Mouse (Mus musculus): Measurements from ENCODE around the gene Kbtbd12. TPM values are rescaled to one million over a fixed set of nuclear protein-coding genes. Genes with fewer than 3 reads are reported as not detected.

Gene Kbtbd12
- polyA plus RNA-seq, 1 experiment from 2014 or later = 39.1 TPM

DNA sequence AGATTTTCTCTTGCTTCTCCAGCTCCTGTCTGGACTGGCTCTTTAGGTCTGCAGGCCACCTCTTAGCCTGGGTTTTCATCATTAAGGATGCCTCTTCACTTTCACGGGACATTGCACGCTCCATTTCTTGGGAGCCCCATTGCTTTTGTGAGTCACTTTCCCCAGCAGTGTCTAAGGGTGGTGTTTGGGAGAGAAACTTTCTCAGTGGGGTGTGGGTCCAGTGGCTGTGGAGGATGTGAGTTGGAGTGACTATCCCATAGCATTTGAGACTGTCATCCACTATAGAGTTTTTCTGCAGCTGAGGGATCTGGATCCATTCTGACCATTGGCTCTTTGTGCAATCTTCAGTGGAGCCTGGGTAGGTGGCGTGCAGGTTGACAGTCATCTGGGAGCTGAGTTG is 114.3 kb downstream of the Kbtbd12 start:
- H3K27ac ChIP-seq (ENCODE audit: low read length) = no peak overlapping the region
- H3K9me3 ChIP-seq (replicated peaks; ENCODE audit: control insufficient read depth, low read length) = no peaks in the 10 kb centered on the region
- ATAC-seq (replicated peaks; ENCODE audit: extremely low read depth, insufficient read depth, low FRiP score) = no peak
- peaks cover 6% of the 10 kb centered on the region; the same call in 1 of the 2 replicates for H3K4me1 ChIP-seq (ENCODE audit: control insufficient read depth, insufficient read depth, low read length)
- H3K4me2 ChIP-seq (ENCODE audit: low read depth, low read length) = no peak overlapping the region
- H3K9ac ChIP-seq (ENCODE audit: low read length) = no peak overlapping the region
- WGBS = 83% methylated on average over 3 of the region's 3 CpGs
- H3K36me3 ChIP-seq (ENCODE audit: control insufficient read depth, insufficient read depth) = no peaks in the 10 kb centered on the region
- no peak overlapping the region for H3K4me3 ChIP-seq (ENCODE audit: low read length)
- H3K27me3 ChIP-seq (ENCODE audit: control insufficient read depth, insufficient read depth, low read length) = no peaks in the 10 kb centered on the region

DNA sequence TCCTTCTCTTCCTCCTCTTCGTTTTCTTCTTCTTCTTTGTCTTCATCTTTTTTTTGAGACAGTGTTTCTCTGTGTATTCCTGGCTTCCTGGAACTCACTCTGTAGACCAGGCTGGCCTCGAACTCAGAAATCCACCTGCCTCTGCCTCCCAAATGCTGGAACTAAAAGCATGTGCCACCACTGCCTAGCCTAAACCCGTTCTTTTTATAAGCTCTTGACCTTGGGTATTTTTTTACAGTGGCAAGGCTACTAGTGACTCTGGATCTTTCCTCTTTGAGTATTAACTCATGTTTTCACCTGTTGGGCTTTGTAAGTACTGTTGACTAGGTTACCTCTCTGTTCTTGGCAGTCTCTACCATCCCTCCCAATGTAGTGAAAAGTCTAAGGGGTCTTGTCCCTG is 114.7 kb downstream of the Kbtbd12 start:
- no peak for ATAC-seq (replicated peaks; ENCODE audit: extremely low read depth, insufficient read depth, low FRiP score)
- 56% methylated on average over 3 of the region's 3 CpGs for WGBS
- H3K27me3 ChIP-seq (ENCODE audit: control insufficient read depth, insufficient read depth, low read length) = no peaks in the 10 kb centered on the region
- H3K9me3 ChIP-seq (replicated peaks; ENCODE audit: control insufficient read depth, low read length) = no peaks in the 10 kb centered on the region
- H3K4me3 ChIP-seq (ENCODE audit: low read length) = no peak overlapping the region
- no peak overlapping the region for H3K27ac ChIP-seq (ENCODE audit: low read length)
- peaks cover 6% of the 10 kb centered on the region; the same call in 1 of the 2 replicates for H3K4me1 ChIP-seq (ENCODE audit: control insufficient read depth, insufficient read depth, low read length)
- no peak overlapping the region for H3K4me2 ChIP-seq (ENCODE audit: low read depth, low read length)
- H3K36me3 ChIP-seq (ENCODE audit: control insufficient read depth, insufficient read depth) = no peaks in the 10 kb centered on the region
- no peak overlapping the region for H3K9ac ChIP-seq (ENCODE audit: low read length)

DNA sequence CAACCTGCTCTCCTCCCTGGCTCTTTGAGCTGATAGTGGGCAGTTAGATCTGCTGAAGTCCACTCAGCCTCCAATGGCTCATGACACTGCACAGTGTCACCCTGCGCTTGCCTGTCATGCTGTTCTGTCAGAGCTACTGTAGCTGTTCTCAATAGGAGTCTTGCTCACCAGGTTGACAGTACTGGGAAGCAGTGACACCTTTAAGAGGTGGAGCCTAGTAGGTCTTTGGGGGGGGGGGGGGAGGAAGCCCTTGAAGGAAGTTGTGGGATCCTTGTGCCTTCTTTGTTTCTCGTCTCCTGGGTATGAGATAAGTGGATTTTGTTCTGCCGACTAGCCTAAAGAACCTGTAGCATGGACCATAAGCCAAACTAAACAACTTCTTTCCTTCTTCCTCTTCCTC is 115.1 kb downstream of the Kbtbd12 start:
- no peak overlapping the region for H3K27ac ChIP-seq (ENCODE audit: low read length)
- H3K4me2 ChIP-seq (ENCODE audit: low read depth, low read length) = no peak overlapping the region
- H3K36me3 ChIP-seq (ENCODE audit: control insufficient read depth, insufficient read depth) = no peaks in the 10 kb centered on the region
- no peak overlapping the region for H3K9ac ChIP-seq (ENCODE audit: low read length)
- 35% methylated on average over 3 of the region's 3 CpGs for WGBS
- no peak overlapping the region for H3K4me3 ChIP-seq (ENCODE audit: low read length)
- ATAC-seq (replicated peaks; ENCODE audit: extremely low read depth, insufficient read depth, low FRiP score) = no peak
- H3K4me1 ChIP-seq (ENCODE audit: control insufficient read depth, insufficient read depth, low read length) = peaks cover 6% of the 10 kb centered on the region
- H3K9me3 ChIP-seq (replicated peaks; ENCODE audit: control insufficient read depth, low read length) = no peaks in the 10 kb centered on the region
- no peaks in the 10 kb centered on the region for H3K27me3 ChIP-seq (ENCODE audit: control insufficient read depth, insufficient read depth, low read length)

DNA sequence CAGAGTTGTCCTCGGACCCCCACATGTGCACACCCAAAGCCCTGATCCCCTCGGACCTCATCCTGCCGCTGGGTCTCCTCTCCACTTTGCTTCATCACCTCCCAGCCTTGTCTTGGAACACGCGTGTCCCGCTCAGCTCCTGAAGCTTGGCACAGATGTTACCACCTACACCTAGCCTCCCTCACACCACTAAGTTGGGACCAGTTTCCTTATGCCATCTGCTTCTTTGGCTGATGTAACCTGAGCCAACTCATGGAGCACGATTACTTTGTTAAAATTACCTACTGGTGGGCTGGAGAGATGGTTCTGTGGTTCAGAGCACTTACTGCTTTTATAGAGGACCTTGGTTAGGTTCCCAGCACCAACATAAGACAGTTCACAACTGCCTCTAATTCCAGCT is 115.9 kb downstream of the Kbtbd12 start:
- no peaks in the 10 kb centered on the region for H3K36me3 ChIP-seq (ENCODE audit: control insufficient read depth, insufficient read depth)
- no peaks in the 10 kb centered on the region for H3K27me3 ChIP-seq (ENCODE audit: control insufficient read depth, insufficient read depth, low read length)
- H3K4me1 ChIP-seq (ENCODE audit: control insufficient read depth, insufficient read depth, low read length) = peaks cover 14% of the 10 kb centered on the region
- no peaks in the 10 kb centered on the region for H3K9me3 ChIP-seq (replicated peaks; ENCODE audit: control insufficient read depth, low read length)
- H3K27ac ChIP-seq (ENCODE audit: low read length) = no peak overlapping the region
- WGBS = 85% methylated on average over 7 of the region's 7 CpGs
- no peak for ATAC-seq (replicated peaks; ENCODE audit: extremely low read depth, insufficient read depth, low FRiP score)
- H3K4me2 ChIP-seq (ENCODE audit: low read depth, low read length) = no peak overlapping the region
- no peak overlapping the region for H3K9ac ChIP-seq (ENCODE audit: low read length)
- H3K4me3 ChIP-seq (ENCODE audit: low read length) = no peak overlapping the region

- peak; percentile 96 for ATAC-seq (replicated peaks; ENCODE audit: extremely low read depth, insufficient read depth, low FRiP score)
- peak within 1 kb of the TSS; percentile 86 for H3K27ac ChIP-seq (ENCODE audit: low read length)
- no peaks in the 10 kb centered on the region for H3K27me3 ChIP-seq (ENCODE audit: control insufficient read depth, insufficient read depth, low read length)
- WGBS = under 1% methylated on average over 80 of the region's 80 CpGs
- H3K4me1 ChIP-seq (ENCODE audit: control insufficient read depth, insufficient read depth, low read length) = peaks cover 40% of the 10 kb centered on the region
- peak within 1 kb of the TSS; percentile 89 for H3K4me2 ChIP-seq (ENCODE audit: low read depth, low read length)
- no peaks in the 10 kb centered on the region for H3K9me3 ChIP-seq (replicated peaks; ENCODE audit: control insufficient read depth, low read length)
- peak within 1 kb of the TSS; percentile 93 for H3K4me3 ChIP-seq (ENCODE audit: low read length)
- H3K36me3 ChIP-seq (ENCODE audit: control insufficient read depth, insufficient read depth) = peaks cover 11% of the 10 kb centered on the region; the same call in 1 of the 2 replicates
- H3K9ac ChIP-seq (ENCODE audit: low read length) = peak within 1 kb of the TSS; percentile 96
Measured at GRCm38 (mm10) chr6:88518404-88519263, 119.1 kb downstream of the Kbtbd12 start, which contains the start of gene Sec61a1. Gene Sec61a1 (minus strand): TSS chr6:88518905.

DNA sequence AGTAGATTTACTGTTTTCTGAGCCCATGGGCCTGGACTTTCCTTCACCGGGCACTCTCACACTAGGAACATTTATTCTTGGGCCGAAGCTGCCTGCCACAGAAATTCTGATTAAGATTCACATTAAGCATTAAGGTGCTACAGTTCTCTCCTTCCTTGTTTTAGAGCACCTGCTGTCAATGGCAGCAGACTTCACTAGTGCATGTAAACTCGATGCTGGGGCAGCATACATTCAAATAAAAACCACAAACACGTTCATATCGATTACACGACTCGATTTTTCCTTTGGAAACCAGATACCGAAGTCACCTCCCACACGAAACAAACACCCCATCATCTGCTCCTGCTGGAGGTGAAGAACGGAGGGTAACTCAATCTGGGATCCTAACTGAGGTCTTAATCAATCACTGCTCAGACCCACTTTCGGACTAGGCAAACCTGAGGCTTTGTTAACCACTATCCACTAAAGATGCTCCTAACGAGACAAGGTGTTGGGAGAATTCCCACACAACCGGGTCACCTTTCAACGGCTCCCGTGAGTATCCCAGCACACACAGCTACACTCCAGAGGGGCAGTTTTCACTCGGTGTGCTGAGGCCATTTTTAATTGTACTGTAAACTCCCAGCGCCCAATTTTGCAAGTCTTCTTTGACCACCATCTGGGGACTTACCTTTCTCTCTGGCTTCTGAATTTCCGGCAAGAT is 119.9 kb downstream of the Kbtbd12 start:
- peak overlapping the region; percentile 89 for H3K4me2 ChIP-seq (ENCODE audit: low read depth, low read length)
- peak overlapping the region; percentile 96 for H3K9ac ChIP-seq (ENCODE audit: low read length)
- peak overlapping the region; percentile 86 for H3K27ac ChIP-seq (ENCODE audit: low read length)
- H3K27me3 ChIP-seq (ENCODE audit: control insufficient read depth, insufficient read depth, low read length) = no peaks in the 10 kb centered on the region
- H3K4me1 ChIP-seq (ENCODE audit: control insufficient read depth, insufficient read depth, low read length) = peaks cover 43% of the 10 kb centered on the region
- no peak for ATAC-seq (replicated peaks; ENCODE audit: extremely low read depth, insufficient read depth, low FRiP score)
- peak overlapping the region; percentile 93 for H3K4me3 ChIP-seq (ENCODE audit: low read length)
- 5% methylated on average over 18 of the region's 18 CpGs for WGBS
- no peaks in the 10 kb centered on the region for H3K9me3 ChIP-seq (replicated peaks; ENCODE audit: control insufficient read depth, low read length)
- H3K36me3 ChIP-seq (ENCODE audit: control insufficient read depth, insufficient read depth) = peaks cover 17% of the 10 kb centered on the region

DNA sequence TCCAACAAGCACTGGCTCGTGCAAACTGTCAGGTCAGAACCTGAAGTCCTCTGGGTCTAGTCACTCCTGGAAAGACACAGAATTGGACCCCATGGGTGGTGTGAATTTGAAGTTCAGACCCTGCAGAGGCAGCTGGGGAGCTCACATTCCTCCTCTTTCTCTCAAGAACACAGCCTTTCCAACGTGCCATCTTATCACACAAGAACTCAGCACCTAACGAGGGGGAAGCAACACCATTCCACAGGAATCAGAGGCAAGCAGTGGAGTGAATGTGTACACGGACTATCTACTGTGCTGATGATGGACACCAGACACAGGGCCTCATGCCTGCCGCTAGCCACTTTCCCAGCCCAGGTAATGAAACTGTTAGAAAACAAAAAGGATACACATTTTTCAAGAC is 121.1 kb downstream of the Kbtbd12 start:
- Histone ChIP-seq H3K27me3 (ENCODE audit: control insufficient read depth, insufficient read depth, low read length) (no peaks in the 10 kb centered on the region), H3K36me3 (ENCODE audit: control insufficient read depth, insufficient read depth) (peaks cover 29% of the 10 kb centered on the region), H3K9me3 (replicated peaks; ENCODE audit: control insufficient read depth, low read length) (no peaks in the 10 kb centered on the region), H3K4me1 (ENCODE audit: control insufficient read depth, insufficient read depth, low read length) (peaks cover 46% of the 10 kb centered on the region), H3K4me3 (ENCODE audit: low read length) (peak overlapping the region; percentile 93), H3K27ac (ENCODE audit: low read length) (peak overlapping the region; percentile 77), H3K4me2 (ENCODE audit: low read depth, low read length) (peak overlapping the region; percentile 89), H3K9ac (ENCODE audit: low read length) (peak overlapping the region; percentile 71)
- no peak for ATAC-seq (replicated peaks; ENCODE audit: extremely low read depth, insufficient read depth, low FRiP score)
- WGBS = 17% methylated on average over 5 of the region's 5 CpGs

DNA sequence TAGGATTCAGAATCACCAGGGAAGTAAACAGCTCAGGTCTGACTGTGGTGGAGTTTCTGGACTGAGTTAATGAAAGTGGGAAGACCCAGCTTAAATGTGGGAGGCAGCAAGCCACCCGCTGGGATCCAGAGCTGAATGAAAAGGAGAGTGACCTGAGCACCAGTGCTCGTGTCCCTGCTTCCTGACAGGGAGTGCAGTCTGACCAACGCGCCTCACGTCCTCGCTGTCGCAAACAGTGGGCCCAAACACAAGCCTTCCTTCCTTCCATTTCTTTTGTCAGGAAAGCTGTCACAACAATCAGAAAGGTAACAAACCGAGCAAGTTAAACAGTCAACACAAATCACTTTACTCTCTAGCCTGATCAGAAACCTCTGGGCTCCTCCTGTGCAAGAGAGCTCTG is 121.8 kb downstream of the Kbtbd12 start:
- Histone ChIP-seq H3K9ac (ENCODE audit: low read length) (0 out of 2 replicates have a peak overlapping the region, but pooled peaks have one; percentile 30), H3K27ac (ENCODE audit: low read length) (no peak overlapping the region), H3K27me3 (ENCODE audit: control insufficient read depth, insufficient read depth, low read length) (no peaks in the 10 kb centered on the region), H3K4me2 (ENCODE audit: low read depth, low read length) (peak overlapping the region; percentile 12; the same call in 1 of the 2 replicates), H3K36me3 (ENCODE audit: control insufficient read depth, insufficient read depth) (peaks cover 36% of the 10 kb centered on the region), H3K9me3 (replicated peaks; ENCODE audit: control insufficient read depth, low read length) (no peaks in the 10 kb centered on the region), H3K4me3 (ENCODE audit: low read length) (no peak overlapping the region), H3K4me1 (ENCODE audit: control insufficient read depth, insufficient read depth, low read length) (peaks cover 46% of the 10 kb centered on the region)
- no peak for ATAC-seq (replicated peaks; ENCODE audit: extremely low read depth, insufficient read depth, low FRiP score)
- 71% methylated on average over 8 of the region's 8 CpGs for WGBS

- Histone ChIP-seq H3K4me2 (ENCODE audit: low read depth, low read length) (no peak overlapping the region), H3K27me3 (ENCODE audit: control insufficient read depth, insufficient read depth, low read length) (no peaks in the 10 kb centered on the region), H3K36me3 (ENCODE audit: control insufficient read depth, insufficient read depth) (peaks cover 50% of the 10 kb centered on the region), H3K9ac (ENCODE audit: low read length) (no peak overlapping the region), H3K4me1 (ENCODE audit: control insufficient read depth, insufficient read depth, low read length) (peaks cover 44% of the 10 kb centered on the region), H3K4me3 (ENCODE audit: low read length) (no peak overlapping the region), H3K27ac (ENCODE audit: low read length) (peak overlapping the region; percentile 50), H3K9me3 (replicated peaks; ENCODE audit: control insufficient read depth, low read length) (no peaks in the 10 kb centered on the region)
- 40% methylated on average over 4 of the region's 4 CpGs for WGBS
- no peak; the same call in 1 of the 2 replicates for ATAC-seq (replicated peaks; ENCODE audit: extremely low read depth, insufficient read depth, low FRiP score)
Measured at GRCm38 (mm10) chr6:88514546-88514945, 123.2 kb downstream of the Kbtbd12 start.
